Mouse (Mus musculus): ENCODE measurements around the gene Qrich1.

- TF ChIP-seq CTCF (conservative IDR thresholded peaks at IDR 0.05; ENCODE audit: low read length) (no peak), POU5F1 (IDR thresholded peaks at IDR 0.05; ENCODE audit: borderline replicate concordance, low read length) (no peak)
Observed at GRCm38 (mm10) chr9:108577025-108577424, 60.4 kb downstream of the Qrich1 start.
